Mouse (Mus musculus) MEL (cell line): Measurements from ENCODE around the gene Spdye4a.

Experiments used
- CTCF ChIP-seq, 3 experiments: IDR thresholded peaks in 2 of 3; conservative IDR thresholded peaks in 1 of 3; 2 replicates each; pipeline ENCODE4 v1.5.1; 2011 to 2012; ENCODE audit warnings: low read length in 3 of 3, low read depth in 2 of 3, mild to moderate bottlenecking in 2 of 3, improper control_type of control experiment in 1 of 3, inconsistent platforms in 1 of 3, mixed read lengths in 1 of 3, moderate library complexity in 1 of 3; ENCODE audit not compliant: control insufficient read depth in 1 of 3, insufficient read depth in 1 of 3, poor library complexity in 1 of 3, severe bottlenecking in 1 of 3
- GATA1 ChIP-seq: IDR thresholded peaks from 2 replicates; pipeline ENCODE4 v1.6.1; 2011; ENCODE audit warnings: low read depth, low read length, improper control_type of control experiment
- MXI1 ChIP-seq: IDR thresholded peaks from 2 replicates; pipeline ENCODE4 v1.6.1; 2011; ENCODE audit warnings: mild to moderate bottlenecking, low read depth, low read length, improper control_type of control experiment
- MYB ChIP-seq: IDR thresholded peaks from 2 replicates; pipeline ENCODE4 v1.6.1; 2011; ENCODE audit warnings: mild to moderate bottlenecking, low read depth, low read length, improper control_type of control experiment
- POLR2A ChIP-seq, 2 experiments: IDR thresholded peaks; 2 replicates each; pipeline ENCODE4 v1.6.1; 2011 to 2012; ENCODE audit warnings: low read length in 2 of 2, mild to moderate bottlenecking in 2 of 2, control low read depth in 1 of 2, improper control_type of control experiment in 1 of 2, low read depth in 1 of 2, moderate library complexity in 1 of 2; ENCODE audit not compliant: control insufficient read depth in 1 of 2, insufficient read depth in 1 of 2, poor library complexity in 1 of 2
- TBP ChIP-seq: IDR thresholded peaks from 2 replicates; pipeline ENCODE4 v1.8.0; 2011; ENCODE audit warnings: low read depth, low read length, improper control_type of control experiment

- TF ChIP-seq POLR2A (IDR thresholded peaks at IDR 0.05; ENCODE audit: control insufficient read depth in 1 of 2, insufficient read depth in 1 of 2, low read depth in 1 of 2, low read length in 2 of 2, poor library complexity in 1 of 2) = no peak
- no peak for TF ChIP-seq MXI1
- TF ChIP-seq CTCF (IDR thresholded peaks at IDR 0.05 in 2 of 3, conservative IDR thresholded peaks at IDR 0.05 in 1 of 3; ENCODE audit: control insufficient read depth in 1 of 3, insufficient read depth in 1 of 3, low read depth in 2 of 3, low read length in 3 of 3, poor library complexity in 1 of 3, severe bottlenecking in 1 of 3) = no peak
- no peak for TF ChIP-seq TBP
- no peak for TF ChIP-seq GATA1
- TF ChIP-seq MYB = no peak
Measured at GRCm38 (mm10) chr5:143175970-143176369, 50.7 kb downstream of the Spdye4a start.
